Mouse (Mus musculus): ENCODE data around the gene Csf2ra. TPM values are rescaled to one million over a fixed set of nuclear protein-coding genes. Genes with fewer than 3 reads are reported as not detected.
"Not testable (repeated sequence)": the region's sequence is repeated elsewhere in the genome, so short reads cannot be mapped to it uniquely, and the experiment has no call there.

The Csf2ra gene
- 0.13 TPM for polyA plus RNA-seq (2012; fragmentation: generic; extraction: Trizol)
- long read RNA-seq, experiment 1, result 0 reads
- long read RNA-seq, experiment 2, result 0 reads

DNA sequence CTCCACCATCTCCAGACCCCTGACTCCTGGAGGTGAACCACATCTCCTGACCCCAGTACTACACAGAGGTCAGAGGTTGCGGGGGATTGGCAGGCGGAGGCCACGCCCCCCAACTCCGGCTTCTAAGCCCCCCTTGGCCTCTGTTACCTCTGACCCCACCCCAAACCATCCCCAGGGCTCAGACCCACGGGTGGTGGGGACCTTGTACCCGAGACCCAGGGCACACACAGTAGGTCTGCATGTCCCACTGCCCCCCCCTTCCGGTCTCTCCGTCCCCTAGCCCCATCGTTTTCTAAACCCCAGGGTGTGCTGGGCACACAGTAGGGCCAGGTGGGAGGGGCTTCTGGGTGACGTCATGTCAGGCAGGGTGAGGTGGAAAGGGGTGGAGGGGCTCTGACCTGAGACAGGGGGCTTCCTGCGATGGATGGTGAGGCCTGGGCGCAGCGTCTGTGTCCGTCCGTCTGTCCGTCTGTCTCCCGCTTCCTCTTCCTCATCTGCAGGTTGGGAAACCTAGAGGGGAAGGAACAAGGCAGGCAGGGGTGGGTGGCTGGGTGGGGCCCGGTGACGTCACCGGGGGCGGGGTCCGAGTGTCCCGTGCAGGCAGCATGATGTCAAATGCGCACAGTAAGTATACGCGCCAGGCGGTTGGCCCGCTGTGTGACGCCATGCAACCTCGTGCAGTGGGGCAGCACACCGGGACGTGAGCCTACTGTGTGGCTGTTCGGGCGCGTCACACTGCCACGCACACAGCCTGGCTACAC is at the start of gene Csf2ra:
Gene Csf2ra, minus strand, starts transcription at position 489 of the 761 bp plus-strand sequence.
- Histone ChIP-seq H3K79me3 (ENCODE audit: low read depth) (no peaks in the 10 kb centered on the region), H3K36me3 (ENCODE audit: control insufficient read depth, insufficient read depth) (no peaks in the 10 kb centered on the region), H3K4me3 (ENCODE audit: insufficient read depth, poor library complexity, severe bottlenecking) (no peak within 1 kb of the TSS), H3K27me3 (ENCODE audit: control insufficient read depth, insufficient read depth, insufficient read length) (no peaks in the 10 kb centered on the region), H3ac (ENCODE audit: control insufficient read depth, insufficient read length, low read depth) (no peak within 1 kb of the TSS), H3K79me2 (ENCODE audit: control insufficient read depth, insufficient read depth) (no peaks in the 10 kb centered on the region)
- no peak for TF ChIP-seq MAX (IDR thresholded peaks at IDR 0.05)
- no peak for TF ChIP-seq MYOG (IDR thresholded peaks at IDR 0.05; ENCODE audit: control insufficient read depth, extremely low read depth, insufficient read length)
- TF ChIP-seq CTCF (IDR thresholded peaks at IDR 0.05; ENCODE audit: control insufficient read depth, insufficient read depth, insufficient read length), result no peak
- TF ChIP-seq USF1 (IDR thresholded peaks at IDR 0.05; ENCODE audit: low read depth), result no peak
- no peak for TF ChIP-seq FOSL1 (IDR thresholded peaks at IDR 0.05; ENCODE audit: insufficient read depth, low read length, poor library complexity, severe bottlenecking)
- TF ChIP-seq MYOD1 (IDR thresholded peaks at IDR 0.05; ENCODE audit: control insufficient read depth, insufficient read length, low read depth), result no peak
- no peak for TF ChIP-seq CEBPB (IDR thresholded peaks at IDR 0.05; ENCODE audit: low read depth)

DNA sequence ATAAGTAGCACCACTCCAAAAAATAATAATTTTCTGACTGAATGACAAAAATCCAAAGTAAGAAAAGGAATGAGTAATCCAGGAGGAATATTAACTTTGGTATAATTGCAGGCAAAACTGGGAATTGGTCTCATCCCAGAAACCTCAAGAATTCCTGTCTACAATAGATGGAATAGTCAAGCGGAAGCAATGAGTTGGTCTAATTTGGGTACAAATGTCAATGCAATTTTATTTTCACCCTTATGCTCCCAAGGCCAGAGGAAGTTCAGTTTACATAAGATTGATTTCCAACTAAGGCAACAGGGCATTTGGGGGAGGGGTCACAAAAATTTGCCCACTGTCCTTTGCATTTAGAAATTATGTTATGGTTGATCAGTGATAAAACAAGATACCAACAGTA is 47.2 kb upstream of the Csf2ra start:
- no peaks in the 10 kb centered on the region for H3K27me3 ChIP-seq (ENCODE audit: control insufficient read depth, insufficient read depth, insufficient read length)
- no peaks in the 10 kb centered on the region for H3K79me3 ChIP-seq (ENCODE audit: low read depth)
- no peaks in the 10 kb centered on the region for H3K36me3 ChIP-seq (ENCODE audit: control insufficient read depth, insufficient read depth)
- H3K79me2 ChIP-seq (ENCODE audit: control insufficient read depth, insufficient read depth), result no peaks in the 10 kb centered on the region
- H3K4me3 ChIP-seq (ENCODE audit: insufficient read depth, poor library complexity, severe bottlenecking), result no peak overlapping the region
- TF ChIP-seq CTCF (IDR thresholded peaks at IDR 0.05; ENCODE audit: control insufficient read depth, insufficient read depth, insufficient read length) (no peak), USF1 (IDR thresholded peaks at IDR 0.05; ENCODE audit: low read depth) (no peak), MYOD1 (IDR thresholded peaks at IDR 0.05; ENCODE audit: control insufficient read depth, insufficient read length, low read depth) (no peak), MYOG (IDR thresholded peaks at IDR 0.05; ENCODE audit: control insufficient read depth, extremely low read depth, insufficient read length) (no peak), MAX (IDR thresholded peaks at IDR 0.05) (no peak), FOSL1 (IDR thresholded peaks at IDR 0.05; ENCODE audit: insufficient read depth, low read length, poor library complexity, severe bottlenecking) (no peak), CEBPB (IDR thresholded peaks at IDR 0.05; ENCODE audit: low read depth) (no peak)
- no peak overlapping the region for H3ac ChIP-seq (ENCODE audit: control insufficient read depth, insufficient read length, low read depth)

DNA sequence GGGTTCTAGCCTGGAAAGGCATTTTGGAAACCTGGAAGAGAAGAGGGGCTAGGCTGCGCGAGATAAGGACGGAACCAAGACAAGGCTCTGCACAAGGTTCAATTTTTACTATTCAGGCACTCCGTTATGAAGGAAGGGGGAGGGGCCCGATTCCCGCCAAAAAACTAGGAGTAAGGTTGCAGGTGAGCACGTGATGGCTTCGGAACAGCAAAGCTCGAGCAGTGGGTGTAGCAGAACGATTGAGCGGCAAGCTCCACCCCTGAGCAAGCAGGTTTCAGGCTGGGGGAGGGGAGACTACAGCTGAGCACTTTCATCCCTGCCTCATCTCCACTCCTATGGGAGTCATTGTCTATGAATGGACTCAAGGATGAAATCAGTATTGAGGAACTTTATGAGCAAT is 40.9 kb upstream of the Csf2ra start:
- H3K79me3 ChIP-seq (ENCODE audit: low read depth); H3K36me3 ChIP-seq (ENCODE audit: control insufficient read depth, insufficient read depth); H3K27me3 ChIP-seq (ENCODE audit: control insufficient read depth, insufficient read depth, insufficient read length); H3K79me2 ChIP-seq (ENCODE audit: control insufficient read depth, insufficient read depth); H3K4me3 ChIP-seq (ENCODE audit: insufficient read depth, poor library complexity, severe bottlenecking); H3ac ChIP-seq (ENCODE audit: control insufficient read depth, insufficient read length, low read depth): not testable (repeated sequence)

DNA sequence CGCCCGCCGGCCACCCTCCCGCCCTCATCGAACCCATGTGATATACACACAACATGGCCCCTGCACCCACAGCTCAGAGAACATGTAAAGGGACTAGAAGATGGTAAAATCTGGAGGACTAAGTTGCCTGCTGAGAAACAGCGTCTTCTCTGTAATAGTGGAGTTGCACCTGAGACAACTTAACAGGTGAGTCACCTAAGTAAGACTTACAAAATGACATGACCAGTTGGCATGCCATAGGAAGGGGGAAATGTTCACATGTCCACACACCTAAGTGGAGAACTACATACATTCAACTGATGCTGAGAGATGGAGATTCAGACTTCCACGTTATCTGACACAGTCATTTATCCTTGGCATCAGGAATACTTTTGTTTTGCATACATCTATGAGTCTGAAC is 38.9 kb upstream of the Csf2ra start:
- no peaks in the 10 kb centered on the region for H3K79me3 ChIP-seq (ENCODE audit: low read depth)
- no peaks in the 10 kb centered on the region for H3K27me3 ChIP-seq (ENCODE audit: control insufficient read depth, insufficient read depth, insufficient read length)
- TF ChIP-seq USF1 (IDR thresholded peaks at IDR 0.05; ENCODE audit: low read depth) (no peak), CTCF (IDR thresholded peaks at IDR 0.05; ENCODE audit: control insufficient read depth, insufficient read depth, insufficient read length) (no peak), MAX (IDR thresholded peaks at IDR 0.05) (no peak), CEBPB (IDR thresholded peaks at IDR 0.05; ENCODE audit: low read depth) (no peak), MYOG (IDR thresholded peaks at IDR 0.05; ENCODE audit: control insufficient read depth, extremely low read depth, insufficient read length) (no peak), MYOD1 (IDR thresholded peaks at IDR 0.05; ENCODE audit: control insufficient read depth, insufficient read length, low read depth) (no peak), FOSL1 (IDR thresholded peaks at IDR 0.05; ENCODE audit: insufficient read depth, low read length, poor library complexity, severe bottlenecking) (no peak)
- no peaks in the 10 kb centered on the region for H3K36me3 ChIP-seq (ENCODE audit: control insufficient read depth, insufficient read depth)
- no peak overlapping the region for H3ac ChIP-seq (ENCODE audit: control insufficient read depth, insufficient read length, low read depth)
- H3K79me2 ChIP-seq (ENCODE audit: control insufficient read depth, insufficient read depth), result no peaks in the 10 kb centered on the region
- H3K4me3 ChIP-seq (ENCODE audit: insufficient read depth, poor library complexity, severe bottlenecking), result no peak overlapping the region

DNA sequence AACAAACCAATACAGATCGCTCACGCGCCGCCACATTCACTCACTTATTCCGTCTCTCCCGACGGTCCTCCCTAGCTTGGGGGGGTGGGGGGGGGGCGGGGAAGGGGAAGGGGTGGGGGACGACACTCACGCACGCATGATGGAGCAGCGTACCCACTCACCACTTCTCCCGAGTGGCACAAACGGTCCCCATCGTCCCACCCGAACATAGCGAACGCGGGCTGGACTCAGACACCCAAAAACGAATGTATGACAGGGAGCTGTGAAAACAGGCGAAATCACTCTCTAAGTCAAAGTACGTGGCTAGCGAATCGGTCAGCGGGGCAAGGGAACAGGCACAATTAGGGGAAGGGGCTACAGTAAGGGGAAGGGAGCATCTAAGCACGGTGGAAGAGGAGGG is 38.4 kb upstream of the Csf2ra start:
- Histone ChIP-seq H3K79me3 (ENCODE audit: low read depth) (no peaks in the 10 kb centered on the region), H3K36me3 (ENCODE audit: control insufficient read depth, insufficient read depth) (no peaks in the 10 kb centered on the region), H3K4me3 (ENCODE audit: insufficient read depth, poor library complexity, severe bottlenecking) (no peak overlapping the region), H3K79me2 (ENCODE audit: control insufficient read depth, insufficient read depth) (no peaks in the 10 kb centered on the region), H3K27me3 (ENCODE audit: control insufficient read depth, insufficient read depth, insufficient read length) (no peaks in the 10 kb centered on the region), H3ac (ENCODE audit: control insufficient read depth, insufficient read length, low read depth) (no peak overlapping the region)
- TF ChIP-seq CTCF (IDR thresholded peaks at IDR 0.05; ENCODE audit: control insufficient read depth, insufficient read depth, insufficient read length) (no peak), MYOG (IDR thresholded peaks at IDR 0.05; ENCODE audit: control insufficient read depth, extremely low read depth, insufficient read length) (no peak), MAX (IDR thresholded peaks at IDR 0.05) (no peak), CEBPB (IDR thresholded peaks at IDR 0.05; ENCODE audit: low read depth) (no peak), MYOD1 (IDR thresholded peaks at IDR 0.05; ENCODE audit: control insufficient read depth, insufficient read length, low read depth) (no peak), FOSL1 (IDR thresholded peaks at IDR 0.05; ENCODE audit: insufficient read depth, low read length, poor library complexity, severe bottlenecking) (no peak), USF1 (IDR thresholded peaks at IDR 0.05; ENCODE audit: low read depth) (no peak)

DNA sequence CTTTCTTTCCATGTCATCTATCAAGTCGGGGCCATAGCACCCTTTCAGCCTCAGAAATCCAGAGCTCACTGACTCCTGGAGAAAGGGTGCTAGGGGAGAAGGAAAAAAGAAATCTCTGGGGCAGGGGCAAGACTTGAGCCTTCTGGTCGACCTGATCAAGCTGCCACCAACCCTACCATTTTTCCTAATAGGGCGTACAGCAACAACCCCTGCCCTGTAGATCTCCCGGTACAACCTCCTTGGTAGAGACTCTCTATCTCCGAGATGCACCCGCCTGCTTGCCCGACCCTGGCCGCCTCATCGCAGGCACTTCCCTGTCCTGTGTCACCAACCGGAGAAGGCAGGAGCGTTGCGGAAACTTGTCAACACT is 38.0 kb upstream of the Csf2ra start:
- Histone ChIP-seq H3K79me3 (ENCODE audit: low read depth) (no peaks in the 10 kb centered on the region), H3ac (ENCODE audit: control insufficient read depth, insufficient read length, low read depth) (no peak overlapping the region), H3K27me3 (ENCODE audit: control insufficient read depth, insufficient read depth, insufficient read length) (no peaks in the 10 kb centered on the region), H3K79me2 (ENCODE audit: control insufficient read depth, insufficient read depth) (no peaks in the 10 kb centered on the region), H3K4me3 (ENCODE audit: insufficient read depth, poor library complexity, severe bottlenecking) (no peak overlapping the region), H3K36me3 (ENCODE audit: control insufficient read depth, insufficient read depth) (no peaks in the 10 kb centered on the region)
- TF ChIP-seq USF1 (IDR thresholded peaks at IDR 0.05; ENCODE audit: low read depth) (no peak), MYOG (IDR thresholded peaks at IDR 0.05; ENCODE audit: control insufficient read depth, extremely low read depth, insufficient read length) (no peak), CEBPB (IDR thresholded peaks at IDR 0.05; ENCODE audit: low read depth) (no peak), MYOD1 (IDR thresholded peaks at IDR 0.05; ENCODE audit: control insufficient read depth, insufficient read length, low read depth) (no peak), CTCF (IDR thresholded peaks at IDR 0.05; ENCODE audit: control insufficient read depth, insufficient read depth, insufficient read length) (no peak), MAX (IDR thresholded peaks at IDR 0.05) (no peak), FOSL1 (IDR thresholded peaks at IDR 0.05; ENCODE audit: insufficient read depth, low read length, poor library complexity, severe bottlenecking) (no peak)

All from C2C12 (cell line).